Mouse (Mus musculus) E14TG2a.4 (cell line): Measurements from ENCODE around the gene Cdk2ap1.
"Not testable (repeated sequence)": the region's sequence is repeated elsewhere in the genome, so short reads cannot be mapped to it uniquely, and the experiment has no call there.

Experiments used
- H3K27me3 ChIP-seq: 2 replicates; pipeline ENCODE4 v1.6.1; 2014; ENCODE audit warnings: low read length, control low read depth; ENCODE audit not compliant: insufficient read depth
- H3K36me3 ChIP-seq: 2 replicates; pipeline ENCODE4 v1.6.1; 2014; ENCODE audit warnings: low read length, control low read depth; ENCODE audit not compliant: insufficient read depth
- H3K4me1 ChIP-seq: replicated peaks from 2 replicates; pipeline ENCODE4 v1.6.1; 2014; ENCODE audit warnings: low read depth, low read length, control low read depth
- H3K4me3 ChIP-seq: replicated peaks from 2 replicates; pipeline ENCODE4 v1.5.1; 2014; ENCODE audit warnings: mild to moderate bottlenecking, low read length
- H3K9me3 ChIP-seq: 2 replicates; pipeline ENCODE4 v1.6.1; 2014; ENCODE audit warnings: low read length, control low read depth
- CTCF ChIP-seq: conservative IDR thresholded peaks from 2 replicates; pipeline ENCODE4 v1.5.1; 2014; ENCODE audit warnings: low read length
- NANOG ChIP-seq: IDR thresholded peaks from 2 replicates; pipeline ENCODE4 v1.6.1; 2014; ENCODE audit warnings: borderline replicate concordance, low read length, mixed read lengths
- POU5F1 ChIP-seq: IDR thresholded peaks from 2 replicates; pipeline ENCODE4 v1.6.1; 2014; ENCODE audit warnings: low read length, borderline replicate concordance

Cdk2ap1 gene

GRCm38 (mm10) chr5:124315498-124315897 lies 47.4 kb downstream of the Cdk2ap1 start:
- H3K27me3 ChIP-seq = no peaks in the 10 kb centered on the region
- no peak overlapping the region for H3K4me3 ChIP-seq
- H3K4me1 ChIP-seq = peaks cover 10% of the 10 kb centered on the region
- peaks cover 91% of the 10 kb centered on the region for H3K36me3 ChIP-seq
- no peak for TF ChIP-seq CTCF
- no peak for TF ChIP-seq POU5F1
- TF ChIP-seq NANOG = no peak
- peaks cover 42% of the 10 kb centered on the region for H3K9me3 ChIP-seq

- TF ChIP-seq NANOG (no peak), CTCF (no peak), POU5F1 (no peak)
Observed at GRCm38 (mm10) chr5:124310091-124310490, 52.8 kb downstream of the Cdk2ap1 start.

DNA sequence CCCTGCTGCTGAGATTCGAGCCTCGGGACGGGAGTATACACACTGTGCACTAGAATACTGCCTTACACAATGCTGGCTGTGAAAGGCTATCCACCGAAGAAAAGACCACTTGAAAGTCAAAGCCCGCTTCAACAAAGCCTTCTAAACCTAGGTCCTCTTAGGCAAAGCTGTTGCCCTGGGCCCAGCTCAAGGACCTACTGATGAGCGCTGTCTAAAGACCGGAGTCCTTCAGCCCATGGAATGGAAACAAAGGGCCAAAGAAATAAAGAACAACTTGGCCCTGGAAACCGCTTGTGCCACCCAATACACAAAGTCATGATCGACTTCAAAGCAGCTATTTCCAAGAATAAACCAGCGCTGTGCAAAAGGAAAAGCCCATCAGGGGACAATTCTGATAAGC lies 53.7 kb downstream of the Cdk2ap1 start:
- Histone ChIP-seq H3K4me1 (peaks cover 22% of the 10 kb centered on the region), H3K27me3 (no peaks in the 10 kb centered on the region), H3K4me3 (no peak overlapping the region), H3K36me3 (peaks cover 60% of the 10 kb centered on the region), H3K9me3 (no peaks in the 10 kb centered on the region)
- TF ChIP-seq POU5F1 (no peak), CTCF (no peak), NANOG (no peak)

More at GRCm38 (mm10) chr5:124310091-124310490, 52.8 kb downstream of the Cdk2ap1 start:
- H3K36me3 ChIP-seq = peaks cover 68% of the 10 kb centered on the region
- peaks cover 22% of the 10 kb centered on the region for H3K4me1 ChIP-seq
- no peaks in the 10 kb centered on the region for H3K9me3 ChIP-seq
- no peak overlapping the region for H3K4me3 ChIP-seq
- H3K27me3 ChIP-seq = no peaks in the 10 kb centered on the region

- not testable (repeated sequence) for H3K4me3 ChIP-seq, H3K27me3 ChIP-seq, H3K4me1 ChIP-seq, H3K9me3 ChIP-seq
- peaks cover 59% of the 10 kb centered on the region for H3K36me3 ChIP-seq
Observed at GRCm38 (mm10) chr5:124302853-124303252, 60.0 kb downstream of the Cdk2ap1 start.

GRCm38 (mm10) chr5:124300132-124300531 lies 62.8 kb downstream of the Cdk2ap1 start:
- TF ChIP-seq NANOG = no peak
- no peak for TF ChIP-seq CTCF
- Histone ChIP-seq H3K27me3 (no peaks in the 10 kb centered on the region), H3K4me3 (no peak overlapping the region), H3K36me3 (peaks cover 53% of the 10 kb centered on the region), H3K9me3 (no peaks in the 10 kb centered on the region), H3K4me1 (no peaks in the 10 kb centered on the region)

GRCm38 (mm10) chr5:124299307-124299706 lies 63.6 kb downstream of the Cdk2ap1 start:
- peaks cover 57% of the 10 kb centered on the region for H3K36me3 ChIP-seq
- H3K27me3 ChIP-seq, H3K4me1 ChIP-seq, H3K4me3 ChIP-seq, H3K9me3 ChIP-seq: not testable (repeated sequence)
- TF ChIP-seq CTCF = peak; percentile 52

DNA sequence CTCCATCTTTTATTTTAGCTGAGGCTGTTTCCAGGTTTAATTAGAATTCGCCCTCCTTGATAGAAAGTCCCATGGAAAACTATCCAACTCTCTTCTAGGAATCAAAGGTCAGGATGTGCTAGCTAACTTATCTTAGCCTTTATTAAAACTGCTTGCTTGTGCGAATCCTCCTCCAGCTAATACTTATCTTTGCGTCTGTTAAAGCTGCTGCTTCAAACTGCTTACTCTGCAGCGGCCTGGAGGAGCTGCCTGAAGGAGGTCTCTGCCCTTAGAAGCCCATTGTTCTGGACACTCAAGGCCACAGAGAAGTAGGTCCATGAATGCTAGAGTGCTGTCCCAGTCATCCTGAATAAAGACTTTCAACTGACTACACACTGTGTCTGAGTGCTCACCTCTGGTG lies 66.4 kb downstream of the Cdk2ap1 start:
- Histone ChIP-seq H3K9me3 (no peaks in the 10 kb centered on the region), H3K4me1 (no peaks in the 10 kb centered on the region), H3K4me3 (no peak overlapping the region), H3K36me3 (peaks cover 69% of the 10 kb centered on the region), H3K27me3 (no peaks in the 10 kb centered on the region)
- TF ChIP-seq NANOG (no peak), CTCF (no peak), POU5F1 (no peak)
